Mouse (Mus musculus): ENCODE measurements around the gene Myo18b.

Gene Myo18b

DNA sequence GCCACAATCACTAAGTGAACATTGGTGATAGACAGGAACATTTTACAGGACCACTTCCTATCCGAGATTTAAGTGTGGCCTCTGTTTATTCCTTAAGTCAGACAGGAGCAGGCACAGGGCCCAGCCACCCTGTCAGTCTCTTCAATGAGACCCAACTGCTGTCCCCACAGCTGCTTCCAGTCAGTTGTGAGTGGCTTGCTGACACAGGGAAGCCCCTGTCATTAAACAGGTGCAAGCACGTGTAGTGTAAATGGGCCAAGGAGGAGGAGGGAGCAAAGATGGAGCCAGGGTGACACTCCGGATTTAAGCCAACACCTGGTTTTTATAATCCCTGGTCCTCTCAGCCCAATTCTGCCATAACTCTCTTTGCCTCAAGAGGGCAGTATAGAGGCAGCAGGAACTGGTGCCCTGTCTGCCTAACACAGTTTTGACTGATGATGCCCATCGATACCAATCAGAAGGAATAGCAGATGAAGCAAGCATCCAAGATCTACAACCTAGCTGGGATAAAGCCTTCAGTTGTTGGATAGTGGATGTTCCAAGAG, 19.2 kb downstream of the Myo18b start:
- DNase-seq (ENCODE audit: low spot score): no peak

DNA sequence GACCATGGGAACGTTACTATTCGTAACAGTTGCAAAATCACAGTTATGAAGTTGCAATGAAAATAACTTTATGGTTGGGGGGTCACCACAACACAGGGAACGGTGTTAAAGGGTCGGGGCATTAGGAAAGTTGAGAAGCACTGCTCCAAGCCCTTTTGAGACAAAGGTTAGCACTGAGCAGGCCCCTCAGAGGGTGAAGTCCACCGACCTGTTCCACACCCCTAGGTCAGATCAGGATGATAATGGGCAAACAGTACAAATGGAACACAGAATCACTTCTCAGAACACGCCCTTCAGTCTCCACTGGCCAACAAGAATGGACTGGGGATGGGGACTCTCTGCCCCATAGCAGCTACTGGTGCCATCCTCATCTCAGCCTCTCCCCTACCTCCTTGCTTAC, 23.2 kb downstream of the Myo18b start:
- no peak for DNase-seq (ENCODE audit: low spot score)

- DNase-seq (ENCODE audit: low spot score): peak; percentile 62
Measured at GRCm38 (mm10) chr5:112870729-112871128, 25.4 kb downstream of the Myo18b start.

DNA sequence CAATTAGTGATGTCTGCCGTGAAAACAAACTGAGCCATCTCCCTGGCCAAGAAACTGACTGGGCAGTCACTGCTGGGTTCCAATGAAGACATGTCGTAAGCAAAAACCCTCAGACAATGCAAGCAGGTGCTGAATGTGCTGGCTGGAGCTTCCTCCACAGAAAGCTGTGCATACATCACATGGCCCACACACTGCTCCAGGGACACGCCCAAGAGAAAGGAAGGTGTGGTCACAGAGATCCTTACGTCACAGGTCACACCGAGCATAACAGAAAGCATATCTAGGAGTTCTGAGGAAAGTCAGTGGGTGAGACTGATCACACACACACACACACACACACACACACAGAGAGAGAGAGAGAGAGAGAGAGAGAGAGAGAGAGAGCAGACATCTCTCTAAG, 27.5 kb downstream of the Myo18b start:
- DNase-seq (ENCODE audit: low spot score): no peak

GRCm38 (mm10) chr5:112864719-112865367, 31.3 kb downstream of the Myo18b start:
- DNase-seq (ENCODE audit: low spot score): peak; percentile 37

DNA sequence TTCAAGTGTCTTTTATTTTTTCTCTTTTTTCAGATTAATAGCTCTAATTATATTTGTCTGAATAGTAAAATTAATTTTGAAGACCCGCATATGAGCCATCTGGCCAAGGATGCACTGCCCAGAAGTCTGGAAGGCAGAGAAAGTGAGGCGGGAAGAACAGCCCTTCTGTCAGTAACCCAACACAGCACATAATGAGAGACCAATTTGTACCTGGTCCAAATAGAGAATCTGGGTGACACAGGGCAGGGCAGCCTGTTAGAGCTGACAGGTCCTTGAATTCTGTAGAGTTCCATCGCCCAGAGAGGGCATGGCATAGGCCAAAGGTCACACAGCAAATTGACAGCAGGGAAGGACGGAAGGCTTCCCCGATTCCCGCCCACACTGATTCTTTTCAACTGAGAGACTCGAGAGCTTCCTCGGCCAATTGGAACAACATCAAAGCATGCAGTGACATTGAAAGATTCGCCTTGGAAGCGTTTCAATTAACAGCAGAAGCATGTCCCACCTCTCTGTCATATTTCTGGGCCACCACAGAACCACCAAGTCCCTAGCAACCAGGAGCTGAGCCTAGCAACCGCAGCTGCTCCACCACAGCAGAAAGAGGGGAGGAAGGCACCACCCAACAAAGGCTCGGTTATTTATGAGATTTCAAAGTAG, 36.7 kb downstream of the Myo18b start:
- no peak for DNase-seq (ENCODE audit: low spot score)

- DNase-seq (ENCODE audit: low spot score): peak; percentile 39
Measured at GRCm38 (mm10) chr5:112853179-112853578, 43.0 kb downstream of the Myo18b start.

GRCm38 (mm10) chr5:112851389-112851788, 44.8 kb downstream of the Myo18b start:
- DNase-seq (ENCODE audit: low spot score): no peak

DNA sequence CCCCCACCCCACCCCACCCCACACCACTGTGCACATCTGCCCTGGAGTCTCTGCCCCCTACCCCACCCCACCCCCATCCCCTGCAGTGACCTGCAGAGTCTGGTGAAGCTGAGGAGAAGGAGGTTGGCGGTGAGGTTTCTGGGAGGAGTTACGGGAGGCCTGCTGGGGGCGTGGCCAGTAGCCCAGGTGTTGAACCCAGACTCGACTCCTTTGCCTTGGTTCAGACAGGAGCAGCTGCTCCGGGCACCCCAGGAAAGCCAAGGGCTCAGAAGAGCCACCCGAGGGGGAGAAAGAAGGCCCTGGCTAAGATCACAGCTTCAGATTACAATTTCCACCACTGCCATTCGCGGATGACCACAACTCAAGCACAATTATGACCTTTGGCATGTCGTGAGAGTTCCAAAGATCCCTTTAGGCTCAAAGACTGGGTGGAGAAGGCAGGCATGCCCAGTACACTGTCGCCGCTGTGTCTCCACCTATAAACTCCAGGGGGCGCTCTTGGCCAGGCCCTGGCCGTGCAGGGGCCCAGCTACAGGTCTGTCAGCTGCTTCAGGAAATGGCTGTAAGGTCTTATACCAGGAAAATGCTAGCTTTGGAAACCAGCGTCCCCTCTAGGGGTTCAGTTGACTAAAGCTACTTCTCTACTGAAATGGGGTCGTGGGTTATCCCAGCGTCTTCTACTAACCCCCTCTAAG, 47.4 kb downstream of the Myo18b start:
- DNase-seq (ENCODE audit: low spot score): peak; percentile 48

GRCm38 (mm10) chr5:112847985-112848542, 48.1 kb downstream of the Myo18b start:
- no peak for DNase-seq (ENCODE audit: low spot score)

DNA sequence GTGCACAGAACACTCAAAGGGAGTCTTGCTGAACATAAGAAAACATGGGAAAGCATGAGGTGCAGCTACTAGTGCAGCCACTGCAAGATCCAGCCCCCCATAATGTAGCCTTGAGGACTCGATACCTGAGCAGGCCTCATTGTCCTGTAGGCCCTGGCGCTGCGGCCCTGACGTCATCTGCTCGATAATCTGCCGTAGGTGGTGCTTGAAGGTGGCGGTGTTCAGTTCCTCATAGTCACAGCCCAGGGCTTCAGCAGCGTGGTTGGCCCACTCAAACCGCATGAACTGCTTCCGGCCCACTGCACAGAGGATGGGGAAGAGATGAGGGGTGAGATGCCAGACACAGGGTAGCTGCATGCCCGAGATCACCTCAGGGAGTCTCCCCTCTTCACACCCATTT, 50.0 kb downstream of the Myo18b start:
- DNase-seq (ENCODE audit: low spot score): no peak

DNA sequence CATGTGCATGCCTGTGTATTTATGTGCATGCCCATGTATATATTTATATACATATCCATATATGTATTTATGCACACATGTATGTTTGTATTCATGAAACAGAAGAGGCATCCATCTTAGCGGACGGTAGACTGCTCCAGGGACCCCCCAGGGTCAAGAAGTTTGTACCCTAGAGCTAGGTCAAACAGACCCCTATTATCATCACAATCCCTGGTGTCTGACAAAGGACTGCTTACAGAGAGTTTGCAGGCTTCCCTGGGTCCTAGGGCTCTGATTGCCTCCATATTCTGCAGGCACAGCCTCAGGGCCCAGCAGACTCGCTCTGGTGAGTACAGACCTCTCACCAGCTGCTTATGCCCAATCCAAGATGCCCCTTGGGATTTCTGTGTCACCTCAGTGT, 51.7 kb downstream of the Myo18b start:
- DNase-seq (ENCODE audit: low spot score): no peak

GRCm38 (mm10) chr5:112843676-112844257, 52.4 kb downstream of the Myo18b start:
- DNase-seq (ENCODE audit: low spot score): no peak

- no peak for DNase-seq (ENCODE audit: low spot score)
Measured at GRCm38 (mm10) chr5:112842696-112843095, 53.5 kb downstream of the Myo18b start.

DNA sequence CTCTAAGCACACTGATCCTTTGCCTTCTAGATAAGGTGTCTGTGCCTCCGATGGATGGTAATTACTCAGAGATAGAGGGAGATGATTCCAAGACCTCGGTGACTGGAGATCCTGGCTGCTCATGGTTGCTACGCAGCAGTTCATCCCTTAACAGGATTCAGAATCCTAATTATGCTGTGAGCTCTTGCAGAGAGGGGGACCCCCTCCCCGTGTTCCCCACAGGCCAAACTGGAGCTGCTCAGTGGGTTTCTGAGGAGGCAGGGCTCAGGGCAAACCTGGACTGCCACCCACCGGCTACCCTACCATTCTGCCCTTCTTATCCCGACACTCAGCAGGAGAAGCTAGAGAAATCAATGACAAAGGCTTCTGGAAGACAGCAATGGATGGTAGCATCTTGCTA, 54.3 kb downstream of the Myo18b start:
- no peak for DNase-seq (ENCODE audit: low spot score)

GRCm38 (mm10) chr5:112834896-112835295, 61.3 kb downstream of the Myo18b start:
- DNase-seq (ENCODE audit: low spot score): no peak

DNA sequence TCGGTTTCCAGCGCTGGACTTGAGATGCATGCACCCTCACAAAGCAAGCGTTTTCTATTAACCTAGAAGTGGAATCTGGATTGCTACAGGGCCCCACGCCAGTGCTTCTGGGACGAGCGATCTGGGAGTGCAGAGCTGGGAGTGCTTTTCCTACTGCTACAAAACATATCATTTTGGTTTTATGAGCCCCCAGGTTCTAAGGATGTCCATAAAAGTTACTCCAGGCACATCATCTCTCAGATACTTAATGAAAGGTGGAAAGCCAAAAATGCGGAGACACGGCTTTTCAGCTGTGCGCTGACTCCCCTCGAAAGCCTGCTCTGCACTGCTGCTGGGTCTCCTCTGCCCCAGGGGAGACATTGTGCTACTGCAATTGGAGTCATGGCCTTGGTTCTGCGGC, 62.3 kb downstream of the Myo18b start:
- DNase-seq (ENCODE audit: low spot score): no peak

GRCm38 (mm10) chr5:112825091-112825794, 70.9 kb downstream of the Myo18b start:
- DNase-seq (ENCODE audit: low spot score): no peak

- peak; percentile 29 for DNase-seq (ENCODE audit: low spot score)
Measured at GRCm38 (mm10) chr5:112824376-112824775, 71.8 kb downstream of the Myo18b start.

GRCm38 (mm10) chr5:112822426-112822825, 73.7 kb downstream of the Myo18b start:
- DNase-seq (ENCODE audit: low spot score): no peak

DNA sequence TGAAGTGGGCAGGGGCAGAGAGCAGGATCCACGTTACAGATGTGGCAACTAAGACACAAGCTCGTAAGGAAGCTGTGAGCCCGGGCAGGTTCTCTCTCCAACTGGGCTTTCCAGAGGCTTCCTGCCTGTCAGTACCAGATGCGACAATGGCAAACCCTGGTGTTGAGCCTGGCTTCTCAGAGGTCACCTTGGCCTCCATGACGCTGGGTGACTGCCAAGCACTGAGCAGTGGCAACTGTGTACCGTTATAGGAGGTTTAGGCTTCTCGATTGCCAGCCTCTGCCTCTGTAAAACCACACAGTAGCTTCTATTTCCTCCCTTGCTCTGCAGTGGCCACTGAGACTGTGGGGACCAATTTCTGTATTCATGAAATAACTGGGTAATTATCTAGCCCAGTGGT, 81.1 kb downstream of the Myo18b start:
- no peak for DNase-seq (ENCODE audit: low spot score)

- no peak for DNase-seq (ENCODE audit: low spot score)
Measured at GRCm38 (mm10) chr5:112807629-112808028, 88.5 kb downstream of the Myo18b start.

All from ovary, postnatal 36 days (tissue).